Mouse (Mus musculus): ENCODE data around the gene Nfkbid. TPM values are rescaled to one million over a fixed set of nuclear protein-coding genes. Genes with fewer than 3 reads are reported as not detected.

The Nfkbid gene
- polyA plus RNA-seq, 1 experiment from 2014 or later: 2.1 TPM

GRCm38 (mm10) chr7:30477415-30478381 is 56.2 kb downstream of the Nfkbid start:
- no peak overlapping the region for H3K27ac ChIP-seq
- ATAC-seq: 0 out of 2 replicates have a peak, but pooled peaks have one; percentile 28
- 0 out of 2 replicates have a peak, but pooled peaks cover 5% of the 10 kb centered on the region for H3K27me3 ChIP-seq (replicated peaks)
- H3K9ac ChIP-seq: no peak overlapping the region
- 7% methylated on average over 26 of the region's 32 CpGs for WGBS
- peak overlapping the region; percentile 17 for H3K4me3 ChIP-seq (replicated peaks)
- H3K9me3 ChIP-seq: no peaks in the 10 kb centered on the region
- peaks cover 4% of the 10 kb centered on the region for H3K4me1 ChIP-seq (replicated peaks)
- H3K4me2 ChIP-seq (replicated peaks): peak overlapping the region; percentile 53
- no peaks in the 10 kb centered on the region for H3K36me3 ChIP-seq

Other genes starting within 250 kb of the Nfkbid start
- gene Cox7a1, start 237.6 kb upstream of the Nfkbid start, polyA plus RNA-seq (2015; fragmentation: Nextera tagmentation; extraction: Ambion mirVana): 30.7 and 34.3 TPM in 2 replicates
- gene Capns1, start 222.9 kb upstream of the Nfkbid start, polyA plus RNA-seq (2015; fragmentation: Nextera tagmentation; extraction: Ambion mirVana): 83.7 and 101 TPM in 2 replicates
- 115 and 116 TPM in 2 replicates for gene Polr2i, start 189.8 kb upstream of the Nfkbid start, polyA plus RNA-seq (2015; fragmentation: Nextera tagmentation; extraction: Ambion mirVana)
- 136 and 148 TPM in 2 replicates for gene Tbcb, start 189.5 kb upstream of the Nfkbid start, polyA plus RNA-seq (2015; fragmentation: Nextera tagmentation; extraction: Ambion mirVana)
- gene Ovol3, start 186.0 kb upstream of the Nfkbid start, polyA plus RNA-seq (2015; fragmentation: Nextera tagmentation; extraction: Ambion mirVana): not detected in 2 replicates
- gene Thap8, start 141.6 kb upstream of the Nfkbid start, polyA plus RNA-seq (2015; fragmentation: Nextera tagmentation; extraction: Ambion mirVana): 0.34 and 0.56 TPM in 2 replicates
- gene Wdr62, start 141.3 kb upstream of the Nfkbid start, polyA plus RNA-seq (2015; fragmentation: Nextera tagmentation; extraction: Ambion mirVana): 6.6 and 8.4 TPM in 2 replicates
- gene Clip3, start 130.0 kb upstream of the Nfkbid start, polyA plus RNA-seq (2015; fragmentation: Nextera tagmentation; extraction: Ambion mirVana): 22.6 and 23.4 TPM in 2 replicates
- 63.9 and 68.5 TPM in 2 replicates for gene Alkbh6, start 113.0 kb upstream of the Nfkbid start, polyA plus RNA-seq (2015; fragmentation: Nextera tagmentation; extraction: Ambion mirVana)
- 47.7 and 65.3 TPM in 2 replicates for gene Syne4, start 106.9 kb upstream of the Nfkbid start, polyA plus RNA-seq (2015; fragmentation: Nextera tagmentation; extraction: Ambion mirVana)
- gene E130208F15Rik, start 100.0 kb upstream of the Nfkbid start, polyA plus RNA-seq (2015; fragmentation: Nextera tagmentation; extraction: Ambion mirVana): 1.8 TPM in 1 of 2 replicates, not detected in the other
- gene Sdhaf1, start 97.8 kb upstream of the Nfkbid start, polyA plus RNA-seq (2015; fragmentation: Nextera tagmentation; extraction: Ambion mirVana): 15.5 and 18.0 TPM in 2 replicates
- 2.9 and 3.9 TPM in 2 replicates for gene Lrfn3, start 59.0 kb upstream of the Nfkbid start, polyA plus RNA-seq (2015; fragmentation: Nextera tagmentation; extraction: Ambion mirVana)
- 49.8 and 63.7 TPM in 2 replicates for gene Tyrobp, start 8.0 kb upstream of the Nfkbid start, polyA plus RNA-seq (2015; fragmentation: Nextera tagmentation; extraction: Ambion mirVana)
- 2.2 and 2.5 TPM in 2 replicates for gene Hcst, start 1.9 kb upstream of the Nfkbid start, polyA plus RNA-seq (2015; fragmentation: Nextera tagmentation; extraction: Ambion mirVana)
- 39.0 and 40.8 TPM in 2 replicates for gene Aplp1, start 23.8 kb downstream of the Nfkbid start, polyA plus RNA-seq (2015; fragmentation: Nextera tagmentation; extraction: Ambion mirVana)
- gene Kirrel2, start 36.0 kb downstream of the Nfkbid start, polyA plus RNA-seq (2015; fragmentation: Nextera tagmentation; extraction: Ambion mirVana): 2.0 and 3.0 TPM in 2 replicates
- 1.3 and 3.3 TPM in 2 replicates for gene Nphs1, start 36.6 kb downstream of the Nfkbid start, polyA plus RNA-seq (2015; fragmentation: Nextera tagmentation; extraction: Ambion mirVana)
- 5.0 and 5.2 TPM in 2 replicates for gene Prodh2, start 71.9 kb downstream of the Nfkbid start, polyA plus RNA-seq (2015; fragmentation: Nextera tagmentation; extraction: Ambion mirVana)
- gene Arhgap33, start 113.3 kb downstream of the Nfkbid start, polyA plus RNA-seq (2015; fragmentation: Nextera tagmentation; extraction: Ambion mirVana): 7.4 and 7.8 TPM in 2 replicates
- gene Hspb6, start 130.4 kb downstream of the Nfkbid start, polyA plus RNA-seq (2015; fragmentation: Nextera tagmentation; extraction: Ambion mirVana): 37.8 and 41.5 TPM in 2 replicates
- gene Proser3, start 130.6 kb downstream of the Nfkbid start, polyA plus RNA-seq (2015; fragmentation: Nextera tagmentation; extraction: Ambion mirVana): 8.7 and 10.0 TPM in 2 replicates
- 46.3 and 48.4 TPM in 2 replicates for gene Lin37, start 138.1 kb downstream of the Nfkbid start, polyA plus RNA-seq (2015; fragmentation: Nextera tagmentation; extraction: Ambion mirVana)
- 73.4 and 76.6 TPM in 2 replicates for gene U2af1l4, start 141.6 kb downstream of the Nfkbid start, polyA plus RNA-seq (2015; fragmentation: Nextera tagmentation; extraction: Ambion mirVana)
- 9.0 and 10.3 TPM in 2 replicates for gene Gm49396, start 141.6 kb downstream of the Nfkbid start, polyA plus RNA-seq (2015; fragmentation: Nextera tagmentation; extraction: Ambion mirVana)
- 148 and 151 TPM in 2 replicates for gene Psenen, start 141.9 kb downstream of the Nfkbid start, polyA plus RNA-seq (2015; fragmentation: Nextera tagmentation; extraction: Ambion mirVana)
- 2.2 and 2.9 TPM in 2 replicates for gene Igflr1, start 143.7 kb downstream of the Nfkbid start, polyA plus RNA-seq (2015; fragmentation: Nextera tagmentation; extraction: Ambion mirVana)
- 6.5 and 7.2 TPM in 2 replicates for gene Kmt2b, start 167.0 kb downstream of the Nfkbid start, polyA plus RNA-seq (2015; fragmentation: Nextera tagmentation; extraction: Ambion mirVana)
- 0.87 and 1.6 TPM in 2 replicates for gene Zbtb32, start 177.2 kb downstream of the Nfkbid start, polyA plus RNA-seq (2015; fragmentation: Nextera tagmentation; extraction: Ambion mirVana)
- gene Upk1a, start 191.1 kb downstream of the Nfkbid start, polyA plus RNA-seq (2015; fragmentation: Nextera tagmentation; extraction: Ambion mirVana): 8.5 and 10.0 TPM in 2 replicates
- gene Cox6b1, start 204.4 kb downstream of the Nfkbid start, polyA plus RNA-seq (2015; fragmentation: Nextera tagmentation; extraction: Ambion mirVana): 1,191 and 1,300 TPM in 2 replicates
- not detected in 2 replicates for gene Etv2, start 214.1 kb downstream of the Nfkbid start, polyA plus RNA-seq (2015; fragmentation: Nextera tagmentation; extraction: Ambion mirVana)
- 102 and 107 TPM in 2 replicates for gene Rbm42, start 228.6 kb downstream of the Nfkbid start, polyA plus RNA-seq (2015; fragmentation: Nextera tagmentation; extraction: Ambion mirVana)
- gene Haus5, start 243.3 kb downstream of the Nfkbid start, polyA plus RNA-seq (2015; fragmentation: Nextera tagmentation; extraction: Ambion mirVana): 38.7 and 40.5 TPM in 2 replicates
- gene Pmis2, start 249.9 kb downstream of the Nfkbid start, polyA plus RNA-seq (2015; fragmentation: Nextera tagmentation; extraction: Ambion mirVana): not detected in 2 replicates